Mouse (Mus musculus) heart, postnatal 4 days (tissue): ENCODE measurements at regions not wholly inside any gene's neighbourhood (a gene's known extent, or its start where the extent isn't known, plus 50 kb on each side); places are given as distances from the start of the nearest gene placed in this dataset.

ENCODE experiments used
- DNase-seq: peaks from one replicate; pipeline ENCODE4 v3.0.0; 2021
- microRNA-seq, 2 experiments: library from miRNA; unstranded; fragments of <30 nt; microRNA quantifications; one replicate each; pipeline ENCODE4 v1.2.0; 2021 to 2022

DNA sequence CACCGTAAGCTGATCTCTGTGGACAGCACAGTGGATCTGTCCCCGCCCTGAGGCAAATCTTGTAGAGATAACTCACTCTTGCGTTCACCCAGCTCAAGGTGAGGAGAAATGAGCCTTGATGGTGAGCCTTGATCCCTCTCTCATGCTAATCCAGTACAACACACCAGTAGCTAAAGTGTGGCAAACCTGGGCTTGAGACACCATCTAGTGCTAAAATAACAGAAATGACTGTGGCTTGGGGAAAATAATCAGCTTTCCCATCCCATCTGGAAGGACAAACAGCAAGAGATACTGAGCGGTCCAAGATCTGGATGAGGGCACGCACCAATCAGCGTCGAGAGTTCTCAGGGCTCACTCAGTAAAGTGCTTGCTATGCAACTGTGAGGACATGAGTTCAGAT, 50.9 kb upstream of the Cbln4 start:
- DNase-seq, result no peak

DNA sequence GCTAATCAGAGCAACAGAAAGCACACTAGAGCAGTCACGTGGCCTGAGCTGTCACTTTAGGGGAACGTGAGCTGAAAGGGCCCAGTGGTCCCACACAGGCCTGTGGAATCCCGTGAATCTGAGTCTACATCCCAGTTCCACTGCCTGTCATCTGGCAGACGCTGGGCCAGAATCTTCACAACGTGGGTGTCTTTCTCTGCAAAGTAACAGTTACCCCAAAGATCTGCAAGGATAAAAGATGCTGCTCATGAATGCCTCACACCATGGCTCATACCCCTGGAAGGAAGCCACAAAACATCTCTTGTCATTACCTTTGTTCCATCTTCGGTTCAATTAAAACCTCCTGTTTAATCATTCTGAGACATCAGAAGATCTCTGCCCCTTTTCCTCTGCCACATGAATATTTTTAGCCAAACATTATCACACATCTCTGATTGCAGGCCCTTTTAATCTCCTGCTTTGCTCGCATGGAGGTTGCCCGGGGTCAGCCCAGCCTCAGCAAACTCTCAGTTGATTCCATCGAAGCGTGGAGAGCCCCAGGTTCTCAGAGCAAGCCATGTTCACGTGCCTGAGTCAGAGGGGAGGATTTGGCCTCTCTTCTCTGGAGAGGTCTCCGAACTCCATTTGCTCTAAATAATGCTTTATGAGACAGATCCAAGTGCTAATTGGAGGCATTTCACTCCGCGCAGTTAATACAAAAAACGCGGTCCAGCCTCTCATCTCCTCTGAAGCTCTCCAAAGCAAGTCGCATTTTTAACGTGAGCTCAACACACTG, 60.8 kb upstream of the Cbln4 start:
- no peak for DNase-seq

DNA sequence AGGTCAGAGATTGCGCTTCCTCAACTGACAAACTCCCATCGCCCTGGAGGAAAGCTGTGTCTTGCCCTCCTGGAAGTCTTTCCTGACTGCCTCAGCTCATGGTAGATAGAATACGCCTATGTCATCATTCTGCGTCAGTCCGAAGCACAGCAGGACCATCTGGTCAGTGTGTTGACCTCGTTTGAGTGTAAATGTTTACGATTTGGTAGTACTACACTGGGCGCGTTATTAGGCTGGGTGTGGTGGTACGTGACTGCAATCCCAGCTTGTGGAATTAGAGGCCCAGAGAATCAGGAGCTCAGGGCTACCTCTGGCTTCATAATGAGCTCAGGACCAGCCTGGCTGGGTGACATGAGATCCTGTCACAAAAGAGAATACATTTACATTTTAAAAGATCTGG, 62.0 kb upstream of the Cbln4 start:
- DNase-seq, result no peak

DNA sequence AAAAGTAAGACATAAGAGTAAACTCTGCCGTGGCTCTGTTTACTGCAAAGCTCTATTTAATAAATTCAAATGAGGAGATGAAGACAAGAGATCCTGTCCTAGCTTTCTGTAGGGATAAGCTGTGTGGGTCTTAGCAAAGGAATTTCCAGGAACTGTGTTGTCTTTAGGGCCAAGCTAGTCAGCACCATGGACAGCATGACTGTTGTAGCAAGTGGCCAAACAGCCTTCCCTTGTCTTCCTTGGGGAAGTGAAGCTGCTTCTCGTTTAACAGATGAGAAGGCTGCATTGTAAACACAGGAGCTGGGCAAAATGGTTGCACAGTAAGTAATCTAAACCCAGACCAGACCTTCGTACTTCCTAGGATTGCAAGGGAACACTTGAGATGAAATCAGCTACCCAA, 67.4 kb upstream of the Cbln4 start:
- DNase-seq, result peak; percentile 50

DNA sequence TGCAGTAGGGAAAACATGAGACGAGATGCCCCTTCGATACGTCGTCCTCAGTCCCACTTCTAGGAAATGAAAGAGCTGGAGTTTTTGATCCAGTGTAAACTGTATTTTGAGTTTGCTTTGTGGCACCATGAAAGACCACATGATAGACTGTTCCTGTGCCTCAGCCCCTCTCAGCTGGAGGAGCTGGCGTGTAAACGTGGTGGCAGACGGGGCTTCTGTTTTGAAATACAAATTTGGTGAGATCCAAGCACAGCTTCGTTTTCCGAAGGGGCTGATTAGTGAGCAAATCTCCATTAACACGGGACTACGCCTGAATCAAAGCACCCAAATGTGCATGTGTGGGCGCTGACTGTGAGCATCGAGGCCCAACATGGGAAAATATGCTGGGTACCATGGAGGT, 70.4 kb upstream of the Cbln4 start:
- no peak for DNase-seq

DNA sequence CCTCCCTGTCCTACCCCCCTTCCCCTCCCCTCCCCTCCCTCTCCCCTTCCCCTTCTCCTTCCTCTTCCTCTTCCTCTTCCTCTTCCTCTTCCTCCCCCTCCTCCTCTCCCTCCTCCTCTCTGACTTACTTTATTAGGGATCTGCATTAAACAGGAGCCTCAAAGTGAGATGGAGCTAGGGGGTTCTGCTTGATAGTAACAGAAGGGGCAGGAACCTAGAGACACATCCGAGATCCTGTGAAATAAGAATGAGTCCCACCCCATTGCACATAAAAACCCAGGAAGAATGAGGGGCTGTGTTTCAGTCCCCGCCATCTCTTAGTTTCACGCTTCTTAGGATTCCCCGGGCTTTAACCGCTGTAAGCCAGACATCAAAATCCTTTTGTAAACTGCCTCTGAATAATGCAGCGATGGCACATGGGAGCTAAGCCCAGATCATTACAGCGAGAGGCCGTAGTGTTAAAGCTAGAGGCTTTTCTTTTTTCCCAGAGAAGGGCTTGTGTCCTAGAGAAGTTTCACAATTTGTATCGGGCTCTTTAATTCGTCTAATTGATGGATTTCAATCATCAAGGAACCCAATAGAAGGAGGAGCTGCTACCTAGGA, 72.4 kb upstream of the Cbln4 start:
- no peak for DNase-seq

DNA sequence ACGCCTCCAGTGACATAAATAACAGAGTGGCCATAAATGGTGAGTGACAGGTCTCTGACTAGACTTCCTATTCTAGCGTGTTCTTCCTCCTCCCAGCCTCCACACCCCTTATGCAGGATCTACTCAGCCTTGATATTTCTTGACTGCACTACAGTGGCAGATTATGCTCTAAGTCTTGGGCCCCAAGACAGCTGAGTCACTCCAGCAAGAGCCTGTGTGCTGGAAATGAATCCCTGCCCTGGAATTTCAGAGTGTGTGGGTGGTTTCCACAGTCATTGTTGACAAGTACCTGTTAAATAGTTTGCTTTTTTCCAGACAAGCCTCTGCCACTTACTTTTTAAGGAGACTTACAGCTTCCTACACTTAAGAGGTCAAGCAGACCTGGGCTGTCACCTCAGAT, 84.3 kb upstream of the Cbln4 start:
- no peak for DNase-seq

DNA sequence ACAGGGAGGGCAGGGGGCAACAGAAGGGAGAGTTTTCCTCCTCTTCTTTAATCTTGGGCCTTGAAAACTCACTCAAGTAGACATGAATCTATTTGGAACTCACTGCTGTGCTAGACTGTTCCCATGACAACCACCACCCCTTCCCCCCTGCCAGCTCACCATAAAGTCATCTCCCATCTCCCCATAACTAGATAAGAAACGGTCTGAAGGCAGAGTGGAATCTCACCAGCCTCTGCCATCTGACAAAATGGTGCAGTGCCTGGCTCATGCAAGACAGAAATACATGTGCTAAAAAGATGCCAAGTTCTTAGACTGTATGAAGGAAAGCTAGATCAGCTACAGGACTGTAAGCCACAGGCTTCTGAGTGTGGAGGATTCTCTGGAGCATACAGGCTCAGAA, 88.0 kb upstream of the Cbln4 start:
- no peak for DNase-seq

DNA sequence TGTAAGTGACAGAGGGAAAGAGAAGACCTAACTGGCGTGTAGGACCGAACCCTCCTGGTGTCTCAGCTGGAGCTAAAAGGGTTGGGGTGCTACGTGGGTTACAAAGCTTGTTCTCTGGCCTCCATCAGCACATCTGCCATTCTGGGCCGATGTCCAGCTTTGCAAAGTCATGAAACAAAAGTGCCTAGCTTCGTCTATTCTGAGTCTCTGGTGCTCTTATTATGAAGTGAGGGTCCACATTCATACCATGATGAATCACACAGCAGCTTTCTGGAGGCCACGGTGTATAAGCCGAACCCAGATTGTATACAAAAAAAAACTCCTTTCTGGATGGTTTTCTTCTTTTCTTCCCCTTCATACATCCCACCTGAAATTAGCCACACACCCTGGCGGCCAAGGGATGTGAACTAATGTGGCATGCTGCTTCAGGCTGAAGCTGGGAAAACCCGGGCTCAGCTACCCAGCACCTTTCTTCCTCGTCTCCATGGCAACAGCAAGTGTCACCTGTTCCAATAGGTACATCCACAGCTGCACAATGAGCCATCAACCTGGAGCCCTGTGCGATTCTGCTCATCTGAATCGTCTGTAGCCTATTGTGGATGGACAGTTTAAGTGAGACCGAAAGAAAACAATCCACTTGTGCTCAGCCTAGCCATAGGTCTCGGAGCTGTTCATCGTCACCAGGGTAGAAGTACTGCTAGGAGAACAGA, 89.5 kb upstream of the Cbln4 start:
- DNase-seq, result no peak

DNA sequence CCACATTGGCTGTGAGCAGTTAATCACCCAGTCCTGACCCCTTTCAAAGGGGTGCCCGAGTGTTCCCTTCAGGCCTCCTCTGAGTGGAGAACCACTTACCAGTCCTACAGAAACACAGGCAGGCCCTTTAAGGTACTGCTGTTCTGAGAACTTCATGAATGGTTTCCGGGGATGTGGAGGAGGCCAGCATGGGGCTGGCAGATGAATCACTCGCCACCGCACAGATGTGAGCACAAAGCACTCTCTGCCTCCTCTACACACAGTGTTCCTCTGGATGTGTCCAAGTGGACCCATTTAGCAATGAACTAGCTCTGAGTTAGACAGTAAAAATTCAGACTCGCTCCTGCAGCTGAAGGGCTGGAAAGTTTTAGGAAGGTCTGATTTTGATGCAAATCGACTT, 96.8 kb upstream of the Cbln4 start:
- DNase-seq, result no peak

DNA sequence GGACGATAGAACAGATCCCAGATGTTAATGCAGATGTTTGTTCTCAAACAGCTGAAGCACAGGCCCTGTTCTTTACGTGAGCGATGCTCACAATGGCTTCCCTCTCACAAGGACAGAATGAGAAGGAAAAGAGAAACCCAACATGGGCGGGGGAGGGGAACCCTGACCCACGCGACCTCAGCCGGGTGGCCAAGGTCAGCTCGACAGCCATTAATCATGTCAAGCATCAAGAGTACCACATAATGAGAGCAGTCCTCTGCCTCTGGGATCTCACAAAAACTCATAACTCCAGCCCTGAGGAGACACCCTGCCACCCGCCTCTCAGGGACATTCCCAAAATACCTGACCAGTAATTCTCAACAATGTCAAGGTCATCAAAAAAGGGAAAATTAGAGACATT, 100.0 kb upstream of the Cbln4 start:
- no peak for DNase-seq

DNA sequence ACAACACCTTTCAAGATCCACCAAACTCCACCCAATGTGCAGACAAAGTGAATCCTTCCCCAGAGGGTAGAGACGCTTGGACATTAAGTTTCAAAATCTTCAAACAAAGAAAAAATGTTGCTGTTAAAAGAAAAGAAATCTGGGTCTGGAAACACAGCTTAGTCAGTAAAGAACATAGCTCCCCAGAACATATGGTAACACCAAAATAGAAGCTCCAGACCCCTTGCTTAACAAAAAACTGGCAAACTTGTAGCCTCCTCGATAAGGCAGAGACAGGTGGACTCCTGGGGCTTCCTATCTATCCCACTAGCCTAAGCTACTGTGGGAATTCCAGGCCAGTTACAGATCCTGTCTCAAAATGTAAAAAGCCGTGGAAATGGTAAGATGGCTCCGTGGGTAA, 99.6 kb upstream of the Mc3r start:
- no peak for DNase-seq

DNA sequence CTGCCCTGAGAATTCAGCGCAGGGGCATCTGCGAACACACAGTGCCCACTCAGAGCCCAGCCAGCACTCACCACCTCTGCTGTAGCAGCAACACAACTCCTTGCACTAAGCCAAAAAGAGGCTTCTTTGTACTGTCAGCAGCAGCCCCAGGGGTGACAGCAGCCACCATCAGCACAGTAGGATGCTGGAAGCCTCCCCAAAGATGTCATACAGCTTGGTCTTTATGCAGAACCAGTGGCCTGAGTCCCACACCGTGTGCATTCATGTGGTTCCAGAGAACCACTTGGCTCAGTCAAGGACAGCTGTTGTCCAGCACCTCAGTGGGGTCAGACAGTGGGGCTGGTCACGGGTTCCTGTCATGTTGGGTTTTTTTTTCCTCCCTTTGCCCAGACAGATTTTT, 98.6 kb upstream of the Mc3r start:
- DNase-seq, result no peak

DNA sequence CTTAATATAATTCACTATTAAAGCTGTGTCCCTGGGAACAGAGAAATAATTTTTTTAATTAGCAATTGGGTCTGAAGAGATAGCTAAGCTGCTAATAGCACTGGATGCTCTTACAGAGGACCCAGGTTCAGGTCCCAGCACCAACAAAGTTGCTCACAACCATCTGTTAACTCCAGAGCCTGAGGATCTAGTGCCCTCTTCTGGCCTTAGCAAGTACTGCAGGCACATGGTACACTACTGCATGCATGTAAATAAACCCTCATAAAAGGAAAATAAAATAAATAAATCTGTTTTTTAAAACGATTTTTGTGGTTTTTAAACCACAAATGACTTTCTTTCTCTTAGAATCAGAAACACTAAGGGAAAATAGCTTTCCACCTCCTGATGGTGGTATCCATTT, 97.4 kb upstream of the Mc3r start:
- no peak for DNase-seq

DNA sequence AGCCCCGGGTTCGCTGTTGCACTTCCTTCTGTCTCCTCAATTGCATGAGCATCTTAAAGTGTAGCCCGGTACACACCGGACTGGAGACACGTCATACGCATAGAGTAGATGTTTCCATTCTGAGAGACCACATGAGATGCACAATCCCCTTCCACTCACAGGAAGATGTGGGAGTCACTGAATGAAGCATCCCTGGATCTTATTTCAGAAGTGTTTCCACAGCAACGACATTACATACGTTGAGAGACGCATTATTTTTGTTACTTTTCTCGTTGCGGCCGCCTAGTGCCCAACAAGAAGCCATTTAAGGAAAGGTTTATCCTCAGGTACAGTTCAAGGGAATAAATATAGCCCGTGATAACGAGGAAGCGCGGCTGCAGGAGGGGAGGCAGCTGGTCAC, 88.4 kb upstream of the Mc3r start:
- no peak for DNase-seq

DNA sequence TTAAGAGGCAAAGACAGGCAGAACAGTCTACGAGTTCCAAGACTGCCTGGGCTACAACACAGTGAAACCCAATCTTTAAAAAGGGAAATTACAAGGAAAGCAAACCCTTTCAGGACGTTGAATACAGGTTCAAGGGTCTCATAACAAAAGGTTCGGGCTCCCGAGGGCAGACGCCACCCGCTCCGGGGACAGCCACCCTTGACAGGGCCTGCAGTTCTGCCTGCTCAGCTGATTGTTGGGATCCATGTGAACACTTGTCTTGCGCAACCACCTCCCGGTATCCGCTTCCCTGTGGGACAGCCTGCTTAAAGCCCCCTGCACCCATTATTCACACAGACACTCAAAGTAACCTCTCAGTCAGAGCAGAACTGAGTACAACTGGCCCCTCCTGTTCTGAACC, 70.9 kb upstream of the Mc3r start:
- no peak for DNase-seq

DNA sequence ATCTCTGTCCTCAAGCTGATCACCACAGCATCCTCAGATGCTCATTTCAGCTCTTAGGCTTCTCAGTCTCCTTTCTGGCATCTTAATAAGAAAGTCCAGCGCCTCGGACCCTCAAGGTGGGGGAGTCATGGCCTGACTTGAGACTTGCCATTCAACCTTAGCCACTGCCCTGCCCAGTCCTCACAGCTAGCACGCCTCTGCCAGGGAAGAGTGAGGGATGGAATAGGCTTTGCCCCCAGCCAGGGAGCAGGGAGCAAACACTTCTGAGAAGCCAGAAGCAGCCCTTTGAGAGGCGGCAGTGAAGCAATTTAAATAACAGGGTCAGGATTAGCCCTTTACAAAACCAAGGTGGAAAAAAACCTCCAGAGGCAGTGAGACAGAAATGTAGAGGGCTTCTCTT, 69.0 kb upstream of the Mc3r start:
- no peak for DNase-seq

DNA sequence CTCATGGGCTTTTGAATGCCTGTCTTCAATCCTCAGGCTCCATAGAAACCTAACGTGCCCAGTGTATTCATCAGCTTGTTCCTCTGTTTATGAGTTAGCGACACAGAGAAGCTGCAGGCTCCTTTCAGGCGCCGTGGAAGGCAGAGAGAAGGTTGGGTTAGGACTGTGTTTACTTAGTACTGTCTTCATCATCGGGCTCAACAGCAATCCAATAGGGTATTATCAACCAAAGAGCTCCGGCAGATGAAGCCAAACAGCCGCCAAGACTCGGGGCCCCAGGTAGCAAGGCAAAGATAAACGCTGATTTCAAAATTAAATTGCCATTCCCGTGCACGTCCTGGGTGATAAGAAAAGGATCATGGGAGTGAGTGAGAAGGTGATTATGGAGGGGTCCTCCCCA, 50.5 kb upstream of the Mc3r start:
- DNase-seq, result no peak

Small RNA genes lying in the stretch of these regions (microRNA-seq; reads per million reads assigned to microRNA genes)
- 0 reads per million in 2 experiments for gene Gm44301
